Mouse (Mus musculus): Measurements from ENCODE around the gene Gm26602. TPM values are rescaled to one million over a fixed set of nuclear protein-coding genes. Genes with fewer than 3 reads are reported as not detected.

Gene Gm26602
- polyA plus RNA-seq, 1 experiment from 2014 or later, result 2.9 TPM

- Histone ChIP-seq H3K9me3 (ENCODE audit: control insufficient read depth) (no peaks in the 10 kb centered on the region), H3K4me1 (replicated peaks; ENCODE audit: control insufficient read depth, insufficient read depth, low read length) (peaks cover 23% of the 10 kb centered on the region), H3K27me3 (replicated peaks; ENCODE audit: control insufficient read depth, insufficient read depth, low read length) (no peaks in the 10 kb centered on the region), H3K36me3 (ENCODE audit: control insufficient read depth, insufficient read depth) (peaks cover 37% of the 10 kb centered on the region), H3K4me2 (replicated peaks; ENCODE audit: low read depth) (peak overlapping the region; percentile 55; the same call in 1 of the 2 replicates), H3K27ac (ENCODE audit: low read depth, low read length) (peak overlapping the region; percentile 89), H3K4me3 (ENCODE audit: low read depth, low read length) (no peak overlapping the region), H3K9ac (ENCODE audit: low read depth, low read length) (no peak overlapping the region)
- ATAC-seq, result no peak
- no peak for TF ChIP-seq CTCF (IDR thresholded peaks at IDR 0.05; ENCODE audit: low read depth)
- 66% methylated on average over 11 of the region's 11 CpGs for WGBS
These were observed 27.3 kb downstream of the Gm26602 start for GRCm38 (mm10) chr10:79937775-79938526.

- Histone ChIP-seq H3K36me3 (ENCODE audit: control insufficient read depth, insufficient read depth) (peaks cover 29% of the 10 kb centered on the region), H3K4me3 (ENCODE audit: low read depth, low read length) (no peak overlapping the region), H3K27ac (ENCODE audit: low read depth, low read length) (no peak overlapping the region), H3K4me1 (replicated peaks; ENCODE audit: control insufficient read depth, insufficient read depth, low read length) (peaks cover 19% of the 10 kb centered on the region; the same call in 1 of the 2 replicates), H3K9me3 (ENCODE audit: control insufficient read depth) (no peaks in the 10 kb centered on the region), H3K27me3 (replicated peaks; ENCODE audit: control insufficient read depth, insufficient read depth, low read length) (no peaks in the 10 kb centered on the region), H3K9ac (ENCODE audit: low read depth, low read length) (no peak overlapping the region), H3K4me2 (replicated peaks; ENCODE audit: low read depth) (no peak overlapping the region)
- WGBS, result 48% methylated on average over 7 of the region's 7 CpGs
- ATAC-seq, result no peak
- no peak for TF ChIP-seq CTCF (IDR thresholded peaks at IDR 0.05; ENCODE audit: low read depth)
These were observed 30.1 kb downstream of the Gm26602 start for GRCm38 (mm10) chr10:79940749-79941148.

- WGBS, result 42% methylated on average over 1 of the region's 1 CpGs
- 0 out of 2 replicates have a peak, but pooled peaks have one; percentile 0 for ATAC-seq
- Histone ChIP-seq H3K9ac (ENCODE audit: low read depth, low read length) (no peak overlapping the region), H3K9me3 (ENCODE audit: control insufficient read depth) (no peaks in the 10 kb centered on the region), H3K36me3 (ENCODE audit: control insufficient read depth, insufficient read depth) (peaks cover 27% of the 10 kb centered on the region), H3K4me3 (ENCODE audit: low read depth, low read length) (no peak overlapping the region), H3K4me2 (replicated peaks; ENCODE audit: low read depth) (no peak overlapping the region), H3K27me3 (replicated peaks; ENCODE audit: control insufficient read depth, insufficient read depth, low read length) (no peaks in the 10 kb centered on the region), H3K4me1 (replicated peaks; ENCODE audit: control insufficient read depth, insufficient read depth, low read length) (peaks cover 34% of the 10 kb centered on the region), H3K27ac (ENCODE audit: low read depth, low read length) (peak overlapping the region; percentile 88)
- no peak for TF ChIP-seq CTCF (IDR thresholded peaks at IDR 0.05; ENCODE audit: low read depth)
These were observed 32.3 kb downstream of the Gm26602 start for GRCm38 (mm10) chr10:79942988-79943387.

- 33% methylated on average over 9 of the region's 9 CpGs for WGBS
- Histone ChIP-seq H3K27ac (ENCODE audit: low read depth, low read length) (peak overlapping the region; percentile 88), H3K4me1 (replicated peaks; ENCODE audit: control insufficient read depth, insufficient read depth, low read length) (peaks cover 33% of the 10 kb centered on the region), H3K9me3 (ENCODE audit: control insufficient read depth) (no peaks in the 10 kb centered on the region), H3K4me2 (replicated peaks; ENCODE audit: low read depth) (peak overlapping the region; percentile 64), H3K4me3 (ENCODE audit: low read depth, low read length) (peak overlapping the region; percentile 21; the same call in 1 of the 2 replicates), H3K27me3 (replicated peaks; ENCODE audit: control insufficient read depth, insufficient read depth, low read length) (no peaks in the 10 kb centered on the region), H3K36me3 (ENCODE audit: control insufficient read depth, insufficient read depth) (peaks cover 30% of the 10 kb centered on the region), H3K9ac (ENCODE audit: low read depth, low read length) (no peak overlapping the region)
- ATAC-seq, result peak; percentile 87
- no peak for TF ChIP-seq CTCF (IDR thresholded peaks at IDR 0.05; ENCODE audit: low read depth)
These were observed 32.8 kb downstream of the Gm26602 start for GRCm38 (mm10) chr10:79943471-79943901.

- H3K9ac ChIP-seq (ENCODE audit: low read depth, low read length), result peak overlapping the region; percentile 40; the same call in 1 of the 2 replicates
- H3K4me3 ChIP-seq (ENCODE audit: low read depth, low read length), result 0 out of 2 replicates have a peak overlapping the region, but pooled peaks have one; percentile 21
- no peak for TF ChIP-seq CTCF (IDR thresholded peaks at IDR 0.05; ENCODE audit: low read depth)
- peaks cover 24% of the 10 kb centered on the region for H3K4me1 ChIP-seq (replicated peaks; ENCODE audit: control insufficient read depth, insufficient read depth, low read length)
- H3K4me2 ChIP-seq (replicated peaks; ENCODE audit: low read depth), result peak overlapping the region; percentile 64
- H3K27ac ChIP-seq (ENCODE audit: low read depth, low read length), result peak overlapping the region; percentile 88
- H3K27me3 ChIP-seq (replicated peaks; ENCODE audit: control insufficient read depth, insufficient read depth, low read length), result no peaks in the 10 kb centered on the region
- WGBS, result 20% methylated on average over 16 of the region's 16 CpGs
- H3K36me3 ChIP-seq (ENCODE audit: control insufficient read depth, insufficient read depth), result peaks cover 40% of the 10 kb centered on the region
- H3K9me3 ChIP-seq (ENCODE audit: control insufficient read depth), result no peaks in the 10 kb centered on the region
- 0 out of 2 replicates have a peak, but pooled peaks have one; percentile 10 for ATAC-seq
These were observed 35.0 kb downstream of the Gm26602 start for GRCm38 (mm10) chr10:79945507-79946234.

- WGBS, result 16% methylated on average over 7 of the region's 7 CpGs
- Histone ChIP-seq H3K9me3 (ENCODE audit: control insufficient read depth) (no peaks in the 10 kb centered on the region), H3K4me3 (ENCODE audit: low read depth, low read length) (peak overlapping the region; percentile 21; the same call in 1 of the 2 replicates), H3K36me3 (ENCODE audit: control insufficient read depth, insufficient read depth) (peaks cover 42% of the 10 kb centered on the region), H3K4me1 (replicated peaks; ENCODE audit: control insufficient read depth, insufficient read depth, low read length) (peaks cover 24% of the 10 kb centered on the region), H3K9ac (ENCODE audit: low read depth, low read length) (peak overlapping the region; percentile 40), H3K4me2 (replicated peaks; ENCODE audit: low read depth) (peak overlapping the region; percentile 64), H3K27me3 (replicated peaks; ENCODE audit: control insufficient read depth, insufficient read depth, low read length) (no peaks in the 10 kb centered on the region), H3K27ac (ENCODE audit: low read depth, low read length) (peak overlapping the region; percentile 88)
- no peak for TF ChIP-seq CTCF (IDR thresholded peaks at IDR 0.05; ENCODE audit: low read depth)
- peak; percentile 36 for ATAC-seq
These were observed 36.2 kb downstream of the Gm26602 start for GRCm38 (mm10) chr10:79946752-79947322.

All from intestine, postnatal 0 days (tissue).